Mouse (Mus musculus): ENCODE measurements around the gene Abhd17c. TPM values are rescaled to one million over a fixed set of nuclear protein-coding genes. Genes with fewer than 3 reads are reported as not detected.
A peak's percentile ranks its signal among the peaks of the same experiment; 100 is the strongest.

Abhd17c gene
- polyA plus RNA-seq, 1 experiment: 19.4 TPM

DNA sequence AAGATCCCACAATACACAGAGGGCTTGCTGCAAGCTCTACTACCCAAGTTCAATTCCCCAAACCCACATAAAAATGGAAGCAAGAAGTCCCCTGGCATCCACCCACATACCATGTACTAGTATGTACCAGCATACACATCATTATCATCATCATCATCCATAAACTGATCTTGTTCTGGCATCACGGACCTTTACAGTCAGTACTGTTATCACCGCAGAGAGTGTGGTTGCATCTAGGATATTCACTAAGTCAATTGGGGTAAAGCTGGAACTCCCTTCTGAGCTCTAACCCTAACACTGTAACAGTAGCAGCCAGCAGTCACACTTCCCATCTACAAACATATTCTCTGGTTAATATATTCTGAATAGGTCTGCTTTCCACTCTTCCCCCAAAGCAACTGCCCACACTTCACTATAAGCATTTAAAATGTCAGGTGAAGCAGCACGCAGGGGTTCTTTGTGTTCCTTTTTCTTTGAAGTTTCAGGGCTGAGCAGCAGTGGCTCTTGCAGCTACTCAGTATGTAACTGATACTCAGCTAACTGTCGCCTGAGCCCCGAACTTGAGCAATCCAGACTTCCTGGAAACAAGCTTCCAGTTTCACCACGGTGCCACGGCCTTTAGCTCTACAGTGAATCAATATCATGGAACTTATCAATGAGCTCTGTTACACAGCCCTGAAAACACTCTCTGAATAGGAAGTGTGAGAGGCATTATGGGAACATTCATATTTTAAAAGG, 8.8 kb downstream of the Abhd17c start:
- H3K27ac ChIP-seq (ENCODE audit: control insufficient read depth, insufficient read depth, low read depth, low read length): no peak overlapping the region
- H3K4me3 ChIP-seq (ENCODE audit: control insufficient read depth, low read depth, low read length): no peak overlapping the region
- no peaks in the 10 kb centered on the region for H3K36me3 ChIP-seq (ENCODE audit: control insufficient read depth, insufficient read depth, low read length)
- no peaks in the 10 kb centered on the region for H3K27me3 ChIP-seq (ENCODE audit: control insufficient read depth, insufficient read depth, low read length)
- peaks cover under 1% of the 10 kb centered on the region; the same call in 1 of the 2 replicates for H3K4me1 ChIP-seq (ENCODE audit: control insufficient read depth, insufficient read depth, low read length)
- no peak for TF ChIP-seq POLR2A (IDR thresholded peaks at IDR 0.05; ENCODE audit: control insufficient read depth, low read depth, low read length)
- TF ChIP-seq CTCF (IDR thresholded peaks at IDR 0.05; ENCODE audit: control insufficient read depth, insufficient read depth, insufficient replicate concordance, low read depth, low read length): no peak

- Histone ChIP-seq H3K4me3 (ENCODE audit: control insufficient read depth, low read depth, low read length) (no peak overlapping the region), H3K36me3 (ENCODE audit: control insufficient read depth, insufficient read depth, low read length) (no peaks in the 10 kb centered on the region), H3K4me1 (ENCODE audit: control insufficient read depth, insufficient read depth, low read length) (peaks cover 5% of the 10 kb centered on the region; the same call in 1 of the 2 replicates), H3K27me3 (ENCODE audit: control insufficient read depth, insufficient read depth, low read length) (no peaks in the 10 kb centered on the region), H3K27ac (ENCODE audit: control insufficient read depth, insufficient read depth, low read depth, low read length) (no peak overlapping the region)
- TF ChIP-seq CTCF (IDR thresholded peaks at IDR 0.05; ENCODE audit: control insufficient read depth, insufficient read depth, insufficient replicate concordance, low read depth, low read length) (no peak), POLR2A (IDR thresholded peaks at IDR 0.05; ENCODE audit: control insufficient read depth, low read depth, low read length) (no peak)
These were observed 9.5 kb downstream of the Abhd17c start for GRCm38 (mm10) chr7:84142196-84142595.

- Histone ChIP-seq H3K36me3 (ENCODE audit: control insufficient read depth, insufficient read depth, low read length) (no peaks in the 10 kb centered on the region), H3K27me3 (ENCODE audit: control insufficient read depth, insufficient read depth, low read length) (no peaks in the 10 kb centered on the region), H3K27ac (ENCODE audit: control insufficient read depth, insufficient read depth, low read depth, low read length) (no peak overlapping the region), H3K4me1 (ENCODE audit: control insufficient read depth, insufficient read depth, low read length) (peaks cover 8% of the 10 kb centered on the region; the same call in 1 of the 2 replicates), H3K4me3 (ENCODE audit: control insufficient read depth, low read depth, low read length) (no peak overlapping the region)
- no peak for TF ChIP-seq CTCF (IDR thresholded peaks at IDR 0.05; ENCODE audit: control insufficient read depth, insufficient read depth, insufficient replicate concordance, low read depth, low read length)
- TF ChIP-seq POLR2A (IDR thresholded peaks at IDR 0.05; ENCODE audit: control insufficient read depth, low read depth, low read length): no peak
These were observed 12.1 kb downstream of the Abhd17c start for GRCm38 (mm10) chr7:84139566-84139965.

DNA sequence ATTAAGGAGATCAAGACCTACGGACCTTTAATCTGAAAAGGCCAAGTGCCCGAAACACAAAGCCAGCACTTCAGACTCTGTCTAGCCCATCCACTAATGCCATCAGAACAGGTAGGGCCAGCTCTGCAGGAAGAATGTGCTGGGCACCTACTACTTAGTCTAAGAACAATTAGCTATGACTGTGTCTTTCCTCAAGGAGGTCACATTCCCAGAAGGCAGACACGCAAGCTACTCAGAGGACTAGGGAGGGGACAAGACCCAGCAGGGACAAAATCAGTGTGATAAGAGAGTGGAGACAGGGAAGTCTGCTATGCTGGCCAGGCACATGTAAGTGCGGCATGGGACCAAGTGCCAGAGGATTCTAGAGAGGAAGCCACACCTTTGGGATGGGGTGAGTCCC, 13.0 kb downstream of the Abhd17c start:
- Histone ChIP-seq H3K27me3 (ENCODE audit: control insufficient read depth, insufficient read depth, low read length) (no peaks in the 10 kb centered on the region), H3K4me3 (ENCODE audit: control insufficient read depth, low read depth, low read length) (no peak overlapping the region), H3K4me1 (ENCODE audit: control insufficient read depth, insufficient read depth, low read length) (peaks cover 8% of the 10 kb centered on the region; the same call in 1 of the 2 replicates), H3K36me3 (ENCODE audit: control insufficient read depth, insufficient read depth, low read length) (no peaks in the 10 kb centered on the region), H3K27ac (ENCODE audit: control insufficient read depth, insufficient read depth, low read depth, low read length) (no peak overlapping the region)
- TF ChIP-seq POLR2A (IDR thresholded peaks at IDR 0.05; ENCODE audit: control insufficient read depth, low read depth, low read length) (no peak), CTCF (IDR thresholded peaks at IDR 0.05; ENCODE audit: control insufficient read depth, insufficient read depth, insufficient replicate concordance, low read depth, low read length) (no peak)

DNA sequence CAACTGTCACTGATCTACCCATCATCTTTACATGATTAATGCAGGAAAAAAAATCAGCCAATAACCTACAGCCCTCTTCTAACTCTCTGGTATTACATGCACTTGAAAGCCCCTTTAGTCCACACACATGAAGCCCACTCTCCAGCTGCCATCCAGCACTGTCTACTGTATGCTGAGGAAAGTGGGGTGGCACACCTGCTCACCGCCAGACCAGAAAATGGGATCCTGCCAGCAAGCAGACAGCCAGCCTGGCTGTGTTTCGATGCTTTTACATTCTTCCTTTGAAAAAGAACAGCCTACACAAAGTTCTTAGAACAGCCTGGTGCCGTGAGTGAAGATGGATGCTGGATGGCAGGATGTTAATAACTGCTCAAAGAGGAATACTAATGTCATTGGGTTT, 13.9 kb downstream of the Abhd17c start:
- H3K4me1 ChIP-seq (ENCODE audit: control insufficient read depth, insufficient read depth, low read length): peaks cover 8% of the 10 kb centered on the region; the same call in 1 of the 2 replicates
- TF ChIP-seq CTCF (IDR thresholded peaks at IDR 0.05; ENCODE audit: control insufficient read depth, insufficient read depth, insufficient replicate concordance, low read depth, low read length) (no peak), POLR2A (IDR thresholded peaks at IDR 0.05; ENCODE audit: control insufficient read depth, low read depth, low read length) (no peak)
- peak overlapping the region; percentile 15 for H3K4me3 ChIP-seq (ENCODE audit: control insufficient read depth, low read depth, low read length)
- H3K36me3 ChIP-seq (ENCODE audit: control insufficient read depth, insufficient read depth, low read length): no peaks in the 10 kb centered on the region
- H3K27me3 ChIP-seq (ENCODE audit: control insufficient read depth, insufficient read depth, low read length): no peaks in the 10 kb centered on the region
- H3K27ac ChIP-seq (ENCODE audit: control insufficient read depth, insufficient read depth, low read depth, low read length): peak overlapping the region; percentile 74

DNA sequence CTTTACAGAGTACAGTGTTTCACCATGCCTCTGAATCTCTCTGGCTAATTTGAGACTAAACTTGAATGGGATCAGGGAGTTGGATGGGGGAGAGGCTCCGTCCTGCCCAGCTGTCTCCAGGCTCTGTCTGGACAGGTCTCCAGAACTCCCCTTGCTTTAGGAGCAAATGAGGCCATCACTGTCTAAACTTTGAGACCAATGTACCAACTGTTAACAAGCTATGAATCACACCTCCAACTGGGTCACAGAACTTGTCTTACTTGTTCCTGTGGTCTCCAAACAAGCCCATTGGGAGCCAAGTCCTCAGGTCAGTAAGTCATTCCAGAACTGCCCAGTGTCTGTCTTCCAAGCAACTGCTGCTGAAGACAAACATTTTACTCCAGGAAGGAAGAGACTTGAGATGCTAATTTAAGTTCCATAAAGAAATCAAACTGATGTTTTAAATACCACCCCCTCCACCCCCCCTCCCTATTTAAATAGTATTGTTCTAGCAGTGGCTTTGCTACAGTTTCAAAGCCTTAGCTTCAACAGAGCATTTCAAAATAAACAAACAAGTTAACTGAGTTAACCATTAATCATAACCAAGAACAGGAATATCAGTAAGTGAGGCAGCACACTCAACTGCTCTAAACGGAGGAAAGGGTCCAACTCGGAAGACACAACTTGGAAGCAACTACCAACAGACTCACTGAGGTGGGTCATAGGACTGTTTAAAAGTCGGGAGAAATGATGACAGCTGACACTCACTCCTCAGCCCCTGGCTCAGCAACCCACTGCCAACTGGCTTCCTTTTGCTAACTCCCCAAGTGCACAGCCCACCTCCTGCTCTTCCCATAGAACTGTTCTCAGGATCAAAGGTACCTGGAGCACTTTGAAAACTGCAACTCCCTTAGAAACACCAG, 15.6 kb downstream of the Abhd17c start:
- peaks cover 8% of the 10 kb centered on the region; the same call in 1 of the 2 replicates for H3K4me1 ChIP-seq (ENCODE audit: control insufficient read depth, insufficient read depth, low read length)
- no peak overlapping the region for H3K27ac ChIP-seq (ENCODE audit: control insufficient read depth, insufficient read depth, low read depth, low read length)
- TF ChIP-seq POLR2A (IDR thresholded peaks at IDR 0.05; ENCODE audit: control insufficient read depth, low read depth, low read length) (no peak), CTCF (IDR thresholded peaks at IDR 0.05; ENCODE audit: control insufficient read depth, insufficient read depth, insufficient replicate concordance, low read depth, low read length) (no peak)
- H3K36me3 ChIP-seq (ENCODE audit: control insufficient read depth, insufficient read depth, low read length): no peaks in the 10 kb centered on the region
- H3K4me3 ChIP-seq (ENCODE audit: control insufficient read depth, low read depth, low read length): no peak overlapping the region
- H3K27me3 ChIP-seq (ENCODE audit: control insufficient read depth, insufficient read depth, low read length): no peaks in the 10 kb centered on the region

DNA sequence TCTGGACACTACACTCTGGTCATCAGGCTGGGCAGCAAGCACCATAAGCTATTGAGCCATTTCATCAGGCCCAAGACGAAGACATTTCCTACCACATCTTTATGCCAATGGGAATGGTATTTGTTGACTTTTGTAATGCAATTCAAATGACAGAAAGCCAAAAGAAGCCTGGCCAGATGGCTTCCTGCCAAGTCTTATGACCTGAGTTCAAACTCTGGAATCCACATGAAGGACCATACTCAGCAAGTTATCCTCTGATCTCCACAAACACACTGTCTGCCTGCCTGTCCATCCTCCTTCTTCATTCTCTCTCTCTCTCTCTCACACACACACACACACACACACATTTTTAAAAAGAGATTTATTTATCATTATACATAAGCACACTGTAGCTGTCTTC, 19.0 kb downstream of the Abhd17c start:
- Histone ChIP-seq H3K36me3 (ENCODE audit: control insufficient read depth, insufficient read depth, low read length) (no peaks in the 10 kb centered on the region), H3K27me3 (ENCODE audit: control insufficient read depth, insufficient read depth, low read length) (no peaks in the 10 kb centered on the region), H3K27ac (ENCODE audit: control insufficient read depth, insufficient read depth, low read depth, low read length) (no peak overlapping the region), H3K4me3 (ENCODE audit: control insufficient read depth, low read depth, low read length) (no peak overlapping the region), H3K4me1 (ENCODE audit: control insufficient read depth, insufficient read depth, low read length) (peaks cover 6% of the 10 kb centered on the region; the same call in 1 of the 2 replicates)
- TF ChIP-seq POLR2A (IDR thresholded peaks at IDR 0.05; ENCODE audit: control insufficient read depth, low read depth, low read length) (no peak), CTCF (IDR thresholded peaks at IDR 0.05; ENCODE audit: control insufficient read depth, insufficient read depth, insufficient replicate concordance, low read depth, low read length) (no peak)
